Mouse (Mus musculus): Measurements from ENCODE around the gene Rhoq. TPM values are rescaled to one million over a fixed set of nuclear protein-coding genes. Genes with fewer than 3 reads are reported as not detected.

Rhoq gene
- total RNA-seq, 2 experiments from 2014 or later, result 165 to 168 TPM

- DNase-seq, result peak; percentile 64 to 72
- intact Hi-C loops (cut with DNase I), result loop anchor here (5.0 kb wide), 1 partner anchor 146 kb away; the partner anchor contains the start of gene Socs5
Observed at GRCm38 (mm10) chr17:86961301-86961841, 1.5 kb upstream of the Rhoq start.

GRCm38 (mm10) chr17:86962297-86962893, 487 bp upstream of the Rhoq start:
- intact Hi-C loops (cut with DNase I), result loop anchor here (2.0 to 5.0 kb wide), 3 partner anchors 62 to 145 kb away; partner anchors contain the start of genes Cript, Pigf and Socs5
- DNase-seq, result peak; percentile 87 to 90

GRCm38 (mm10) chr17:86963586-86963902, 662 bp downstream of the Rhoq start:
- peak in 1 of 2 experiments; percentile 47 for DNase-seq
- intact Hi-C loops (cut with DNase I), result loop anchor here (2.0 to 5.0 kb wide), 3 partner anchors 61 to 144 kb away; partner anchors contain the start of genes Cript, Pigf and Socs5

GRCm38 (mm10) chr17:86964041-86964440, 1.2 kb downstream of the Rhoq start:
- DNase-seq, result no peak
- intact Hi-C loops (cut with DNase I), result loop anchor here (5.0 kb wide), 1 partner anchor 143 kb away; the partner anchor contains the start of gene Socs5

- intact Hi-C loops (cut with DNase I), result loop anchor here (5.0 kb wide), 1 partner anchor 143 kb away; the partner anchor contains the start of gene Socs5
- DNase-seq, result peak; percentile 79 to 81
Observed at GRCm38 (mm10) chr17:86964502-86964901, 1.6 kb downstream of the Rhoq start.

GRCm38 (mm10) chr17:86965121-86965520, 2.2 kb downstream of the Rhoq start:
- intact Hi-C loops (cut with DNase I), result no loop called here

GRCm38 (mm10) chr17:86966040-86966439, 3.2 kb downstream of the Rhoq start:
- intact Hi-C loops (cut with DNase I), result no loop called here

More at GRCm38 (mm10) chr17:86965121-86965520, 2.2 kb downstream of the Rhoq start:
- DNase-seq, result no peak

GRCm38 (mm10) chr17:86967048-86967447, 4.2 kb downstream of the Rhoq start:
- intact Hi-C loops (cut with DNase I), result no loop called here

More at GRCm38 (mm10) chr17:86966040-86966439, 3.2 kb downstream of the Rhoq start:
- no peak for DNase-seq

GRCm38 (mm10) chr17:86967536-86968525, 4.9 kb downstream of the Rhoq start:
- no peak for DNase-seq

More at GRCm38 (mm10) chr17:86967048-86967447, 4.2 kb downstream of the Rhoq start:
- no peak for DNase-seq

GRCm38 (mm10) chr17:86968581-86968980, 5.7 kb downstream of the Rhoq start:
- DNase-seq, result no peak
- intact Hi-C loops (cut with DNase I), result loop anchor here (2.0 kb wide), 1 partner anchor 14 kb away; no protein-coding TSS in a partner anchor

More at GRCm38 (mm10) chr17:86967536-86968525, 4.9 kb downstream of the Rhoq start:
- intact Hi-C loops (cut with DNase I), result loop anchor here (2.0 kb wide), 1 partner anchor 15 kb away; no protein-coding TSS in a partner anchor

GRCm38 (mm10) chr17:86969582-86969981, 6.7 kb downstream of the Rhoq start:
- DNase-seq, result no peak
- intact Hi-C loops (cut with DNase I), result loop anchor here (2.0 kb wide), 1 partner anchor 13 kb away; no protein-coding TSS in a partner anchor

- intact Hi-C loops (cut with DNase I), result no loop called here
- no peak for DNase-seq
Observed at GRCm38 (mm10) chr17:86970026-86970750, 7.3 kb downstream of the Rhoq start.

- intact Hi-C loops (cut with DNase I), result no loop called here
- no peak for DNase-seq
Observed at GRCm38 (mm10) chr17:86971036-86971435, 8.2 kb downstream of the Rhoq start.

GRCm38 (mm10) chr17:86971860-86972259, 9.0 kb downstream of the Rhoq start:
- DNase-seq, result no peak
- intact Hi-C loops (cut with DNase I), result no loop called here

GRCm38 (mm10) chr17:86973097-86973496, 10.2 kb downstream of the Rhoq start:
- DNase-seq, result no peak
- intact Hi-C loops (cut with DNase I), result no loop called here

GRCm38 (mm10) chr17:86976387-86976786, 13.5 kb downstream of the Rhoq start:
- intact Hi-C loops (cut with DNase I), result no loop called here
- DNase-seq, result no peak

- DNase-seq, result no peak
- intact Hi-C loops (cut with DNase I), result no loop called here
Observed at GRCm38 (mm10) chr17:86978496-86978895, 15.6 kb downstream of the Rhoq start.

GRCm38 (mm10) chr17:86981205-86981604, 18.3 kb downstream of the Rhoq start:
- intact Hi-C loops (cut with DNase I), result no loop called here

GRCm38 (mm10) chr17:86981701-86982100, 18.8 kb downstream of the Rhoq start:
- intact Hi-C loops (cut with DNase I), result loop anchor here (2.0 kb wide), 1 partner anchor 13 kb away; no protein-coding TSS in a partner anchor

More at GRCm38 (mm10) chr17:86981205-86981604, 18.3 kb downstream of the Rhoq start:
- no peak for DNase-seq

More at GRCm38 (mm10) chr17:86981701-86982100, 18.8 kb downstream of the Rhoq start:
- DNase-seq, result no peak
